Mouse (Mus musculus) cortical plate, adult 2 months (tissue): ENCODE data around the gene Rbbp6. TPM values are rescaled to one million over a fixed set of nuclear protein-coding genes. Genes with fewer than 3 reads are reported as not detected.

Experiments used
- H3K27ac ChIP-seq: fragments of 200-500 bp; 2 replicates; pipeline ENCODE4 v1.5.1; 2012; ENCODE audit warnings: low read length, control low read depth, inconsistent platforms; ENCODE audit not compliant: insufficient read depth
- H3K4me1 ChIP-seq: fragments of 200-500 bp; 2 replicates; pipeline ENCODE4 v1.6.1; 2011; ENCODE audit warnings: low read length; ENCODE audit not compliant: control insufficient read depth, insufficient read depth
- H3K4me3 ChIP-seq: fragments of 200-500 bp; 2 replicates; pipeline ENCODE4 v1.5.1; 2011; ENCODE audit warnings: mild to moderate bottlenecking, low read length, control low read depth; ENCODE audit not compliant: insufficient read depth
- CTCF ChIP-seq: fragments of 200-500 bp; IDR thresholded peaks from 2 replicates; pipeline ENCODE4 v1.5.1; 2011; ENCODE audit warnings: mild to moderate bottlenecking, control low read depth, low read length; ENCODE audit not compliant: insufficient read depth; ENCODE audit errors: extremely low read depth
- POLR2A ChIP-seq: fragments of 200-500 bp; IDR thresholded peaks from 2 replicates; pipeline ENCODE4 v1.6.1; 2011; ENCODE audit warnings: mild to moderate bottlenecking, low read length, control low read depth; ENCODE audit not compliant: insufficient read depth; ENCODE audit errors: extremely low read depth
- polyA plus RNA-seq: library from polyadenylated mRNA; depleted of rRNA; stranded (reverse); fragments of >200 nt; gene quantifications from 2 replicates; pipeline ENCODE4 v1.2.3, GENCODE M21; 2012; rRNA removed

Rbbp6 gene
- polyA plus RNA-seq, 1 experiment: 51.7 TPM

GRCm38 (mm10) chr7:123039302-123039701 lies 73.8 kb downstream of the Rbbp6 start:
- Histone ChIP-seq H3K4me1 (0 out of 2 replicates have a peak, but pooled peaks cover 4% of the 10 kb centered on the region), H3K4me3 (no peak overlapping the region), H3K27ac (no peak overlapping the region)
- TF ChIP-seq CTCF: peak; percentile 25; the same call in 1 of the 2 replicates
- no peak for TF ChIP-seq POLR2A

- H3K27ac ChIP-seq: no peak overlapping the region
- 0 out of 2 replicates have a peak, but pooled peaks cover 2% of the 10 kb centered on the region for H3K4me1 ChIP-seq
- H3K4me3 ChIP-seq: no peak overlapping the region
- no peak for TF ChIP-seq POLR2A
- no peak for TF ChIP-seq CTCF
Measured at GRCm38 (mm10) chr7:123045146-123045545, 79.7 kb downstream of the Rbbp6 start.

GRCm38 (mm10) chr7:123046473-123047091 lies 81.1 kb downstream of the Rbbp6 start:
- H3K27ac ChIP-seq: no peak overlapping the region
- H3K4me1 ChIP-seq: 0 out of 2 replicates have a peak, but pooled peaks cover 2% of the 10 kb centered on the region
- no peak for TF ChIP-seq CTCF
- TF ChIP-seq POLR2A: no peak
- H3K4me3 ChIP-seq: no peak overlapping the region

Other genes starting within 250 kb of the Rbbp6 start
- gene Tnrc6a, start 158.2 kb downstream of the Rbbp6 start, polyA plus RNA-seq: 55.6 and 56.1 TPM in 2 replicates
- 0.50 and 0.70 TPM in 2 replicates for gene Slc5a11, start 249.1 kb downstream of the Rbbp6 start, polyA plus RNA-seq